Mouse (Mus musculus) adipocyte (in vitro differentiated cells): ENCODE data around the gene Lamp1.

Source experiments
- DNase-seq: peaks from one replicate; pipeline ENCODE4 v3.0.0-alpha.2; 2016; ENCODE audit warnings: low spot score

Lamp1 gene

DNA sequence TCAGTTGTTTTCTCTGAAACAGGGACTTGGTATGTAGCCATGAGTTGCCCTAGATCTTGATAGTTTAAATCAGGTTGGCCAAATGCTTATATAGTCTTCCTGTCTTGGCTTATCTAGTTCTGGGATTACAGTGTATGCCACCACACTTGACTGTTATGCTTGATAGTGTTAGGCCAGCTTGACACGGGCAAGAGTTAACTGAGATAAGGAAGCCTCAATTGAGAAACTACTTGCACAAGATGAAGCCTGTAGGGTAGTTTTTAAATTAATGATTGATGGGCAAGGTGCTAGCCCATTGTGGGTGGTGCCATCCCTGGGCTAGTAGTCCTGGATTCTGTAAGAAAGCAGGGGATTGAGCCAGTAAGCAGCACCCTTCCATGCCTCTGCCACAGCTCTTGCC, 4.6 kb downstream of the Lamp1 start:
- DNase-seq, result no peak

DNA sequence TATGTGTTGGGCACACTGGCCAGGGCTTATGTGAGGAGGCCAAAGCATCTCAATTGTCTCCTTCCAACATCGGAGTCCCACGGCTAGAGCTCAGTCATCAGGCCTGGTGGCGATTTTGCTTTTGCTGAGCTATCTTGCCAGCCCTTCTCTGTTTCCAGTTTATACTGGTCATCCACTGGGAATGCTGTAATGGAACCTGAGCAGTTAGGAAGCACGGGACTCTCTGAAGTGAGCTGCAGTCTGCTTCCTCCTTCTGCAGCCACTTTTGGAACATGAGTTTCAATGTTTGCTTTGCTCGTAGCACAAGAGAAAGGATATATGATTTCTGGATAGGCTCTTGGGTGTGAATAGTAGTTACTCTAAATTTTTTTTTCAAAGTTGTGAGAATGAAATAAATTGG, 5.4 kb downstream of the Lamp1 start:
- DNase-seq, result no peak

DNA sequence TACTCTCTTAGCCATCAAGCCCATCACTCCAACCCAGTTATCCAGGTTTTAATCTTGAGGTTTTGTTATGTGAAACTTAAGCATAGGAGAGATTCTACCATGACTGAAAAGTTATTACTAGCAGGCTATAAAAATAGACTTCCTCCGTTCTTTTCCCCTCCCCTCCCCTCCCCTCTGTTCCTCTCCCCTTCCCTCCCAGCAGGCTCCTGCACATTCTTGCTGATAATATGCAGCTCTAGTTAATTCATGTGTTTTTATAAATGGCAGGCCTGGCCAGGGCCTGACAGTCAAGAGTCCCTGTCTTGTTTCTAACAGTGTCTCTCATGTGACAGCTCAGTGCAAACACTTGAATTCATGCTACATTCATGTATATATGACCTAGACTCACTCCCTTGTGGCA, 11.5 kb downstream of the Lamp1 start:
- DNase-seq, result no peak

DNA sequence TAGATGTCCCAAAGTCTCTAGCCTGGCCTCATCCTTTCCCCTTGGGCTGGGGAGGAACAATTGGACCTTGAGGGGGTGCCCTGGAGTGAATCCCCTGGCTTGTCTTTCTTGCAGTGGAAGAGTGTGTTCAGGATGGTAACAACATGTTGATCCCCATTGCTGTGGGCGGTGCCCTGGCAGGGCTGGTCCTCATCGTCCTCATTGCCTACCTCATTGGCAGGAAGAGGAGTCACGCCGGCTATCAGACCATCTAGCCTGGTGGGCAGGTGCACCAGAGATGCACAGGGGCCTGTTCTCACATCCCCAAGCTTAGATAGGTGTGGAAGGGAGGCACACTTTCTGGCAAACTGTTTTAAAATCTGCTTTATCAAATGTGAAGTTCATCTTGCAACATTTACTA, 15.3 kb downstream of the Lamp1 start:
- DNase-seq, result no peak

DNA sequence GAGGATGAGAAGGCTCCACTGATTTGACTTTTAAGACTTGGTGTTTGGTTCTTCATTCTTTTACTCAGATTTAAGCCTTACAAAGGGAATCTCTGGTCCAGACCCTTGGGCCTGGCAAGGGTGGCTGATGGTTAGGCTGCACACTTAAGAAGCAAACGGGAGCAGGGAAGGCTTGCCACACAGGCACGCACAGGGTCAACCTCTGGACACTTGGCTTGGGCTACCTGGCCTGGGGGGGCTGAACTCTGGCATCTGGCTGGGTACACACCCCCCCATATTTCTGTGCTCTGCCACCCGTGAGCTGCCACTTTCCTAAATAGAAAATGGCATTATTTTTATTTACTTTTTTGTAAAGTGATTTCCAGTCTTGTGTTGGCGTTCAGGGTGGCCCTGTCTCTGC, 15.8 kb downstream of the Lamp1 start:
- DNase-seq, result no peak

DNA sequence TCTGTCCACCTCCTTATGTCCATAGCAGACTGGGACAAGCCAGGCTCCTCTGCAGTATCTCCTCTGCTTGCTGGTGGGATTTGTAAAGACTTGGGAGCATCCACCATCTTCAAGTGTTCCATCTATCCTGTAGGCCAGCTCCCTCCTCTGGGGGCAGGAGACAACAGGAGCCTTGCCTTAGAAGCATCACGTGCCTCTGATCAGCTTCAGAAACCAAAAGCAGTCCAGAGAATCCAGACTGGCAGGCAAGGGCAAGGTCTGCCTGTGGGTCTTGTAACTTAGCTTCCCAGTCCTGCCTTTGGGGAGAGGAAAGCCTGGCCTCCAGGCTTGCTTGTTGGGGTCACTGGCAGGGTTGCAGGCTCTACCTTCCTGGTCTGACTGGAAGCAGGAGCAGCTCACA, 16.7 kb downstream of the Lamp1 start:
- DNase-seq, result no peak

DNA sequence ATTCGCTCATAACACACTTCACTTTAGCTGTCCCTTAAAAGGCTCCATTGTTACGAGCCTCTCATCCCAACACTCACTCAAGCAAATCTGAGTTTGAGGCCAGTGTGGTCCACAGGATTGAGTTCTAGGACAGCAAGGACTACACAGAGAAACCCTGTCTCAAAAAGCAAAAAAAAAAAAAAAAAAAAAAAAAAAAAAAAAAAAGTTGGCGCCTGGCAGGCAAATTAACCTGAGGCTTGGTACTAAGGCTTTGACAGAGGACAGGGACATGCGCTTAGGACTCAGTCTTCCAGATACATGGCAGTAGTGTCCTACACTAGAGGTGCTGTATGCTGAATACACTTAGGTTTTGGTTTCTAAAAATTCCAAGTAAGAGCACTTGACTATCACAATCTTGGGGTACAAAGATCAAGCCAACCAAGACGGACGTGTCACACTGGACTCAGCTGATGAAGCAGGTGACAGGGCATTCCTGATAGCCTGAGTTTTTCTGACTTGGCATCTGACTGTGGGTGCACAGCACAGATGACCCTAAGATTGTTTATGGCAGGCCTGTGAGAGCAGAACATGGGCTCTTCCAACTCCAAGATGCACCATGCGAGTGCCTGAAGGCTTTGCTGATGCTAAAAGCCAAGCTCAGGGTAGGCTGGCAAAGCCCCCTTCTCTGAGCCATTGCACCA, 18.4 kb downstream of the Lamp1 start:
- peak; percentile 52 for DNase-seq

DNA sequence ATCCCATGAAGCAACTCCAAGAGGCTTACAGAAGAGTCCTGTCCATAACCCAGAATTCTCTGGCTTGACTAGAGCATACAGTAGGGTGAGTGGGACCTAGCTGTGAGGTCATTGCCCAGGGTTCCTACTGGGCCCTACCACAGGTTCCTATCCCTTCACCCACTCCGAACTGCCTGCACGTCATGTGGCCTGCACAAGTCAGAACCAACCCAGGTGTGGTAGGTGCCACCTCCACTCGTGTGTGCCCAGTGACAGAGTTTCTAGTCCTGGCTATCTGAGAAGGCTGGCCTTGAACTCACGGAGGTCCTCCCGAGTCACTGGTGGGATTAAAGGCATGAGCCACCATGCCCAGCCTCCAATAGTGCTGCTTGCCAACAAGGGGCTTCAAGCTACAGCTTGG, 19.2 kb downstream of the Lamp1 start:
- no peak for DNase-seq

DNA sequence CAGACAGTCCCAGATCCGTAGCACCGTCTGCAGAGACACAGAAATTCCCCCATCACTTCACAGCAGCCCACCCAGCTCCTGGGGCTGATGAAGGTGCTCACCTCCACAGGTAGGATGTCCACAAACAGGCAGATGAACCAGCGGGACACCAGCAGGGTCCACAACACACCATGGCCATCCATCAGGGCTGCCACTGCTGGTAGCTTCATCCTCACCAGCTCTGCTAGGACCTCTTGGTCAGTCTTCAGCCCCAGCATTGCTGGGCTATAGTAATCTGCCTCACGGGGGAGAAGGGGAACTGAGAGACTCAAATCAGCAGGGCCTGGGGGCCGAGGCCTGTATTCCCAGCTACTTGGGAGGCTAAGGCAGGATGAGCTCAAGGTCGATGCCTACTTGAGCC, 20.5 kb downstream of the Lamp1 start:
- no peak for DNase-seq

DNA sequence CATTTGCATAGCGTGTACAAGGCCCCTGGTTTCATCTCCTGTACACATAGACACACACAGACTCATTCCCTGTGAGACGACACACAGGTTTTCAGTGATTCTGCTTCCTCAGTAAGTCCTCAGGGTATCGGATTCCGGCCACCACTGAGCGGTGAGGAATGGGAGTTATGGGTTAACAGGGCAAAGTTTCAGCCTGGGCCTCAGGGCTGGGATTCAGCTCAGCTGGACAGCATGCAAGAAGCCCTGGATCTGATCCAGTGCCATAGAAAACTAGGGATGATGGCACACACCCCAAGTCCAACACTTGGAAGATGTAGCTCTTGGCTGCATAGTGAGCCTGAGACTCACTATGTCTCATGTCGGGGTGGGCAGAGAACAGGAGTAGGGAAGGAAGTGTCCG, 21.0 kb downstream of the Lamp1 start:
- peak; percentile 95 for DNase-seq

DNA sequence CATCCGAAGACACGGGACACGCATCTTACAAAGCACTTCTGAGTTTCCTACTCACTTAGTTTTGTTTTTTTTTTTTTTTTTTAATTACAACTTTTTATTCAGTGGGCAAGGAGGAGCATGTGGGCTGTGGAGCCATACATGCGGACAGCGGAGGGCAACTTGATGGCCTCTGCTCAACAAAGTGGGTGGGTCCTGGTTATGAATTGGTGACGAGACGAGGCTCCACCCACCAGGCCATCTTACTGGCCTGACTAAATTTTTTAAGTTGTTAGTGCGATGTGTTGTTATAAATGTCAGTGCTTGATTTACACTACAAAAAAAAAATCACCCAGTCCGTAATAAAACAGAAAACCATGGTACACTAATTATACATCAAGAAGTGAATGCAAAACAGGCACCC, 21.4 kb downstream of the Lamp1 start:
- no peak for DNase-seq

DNA sequence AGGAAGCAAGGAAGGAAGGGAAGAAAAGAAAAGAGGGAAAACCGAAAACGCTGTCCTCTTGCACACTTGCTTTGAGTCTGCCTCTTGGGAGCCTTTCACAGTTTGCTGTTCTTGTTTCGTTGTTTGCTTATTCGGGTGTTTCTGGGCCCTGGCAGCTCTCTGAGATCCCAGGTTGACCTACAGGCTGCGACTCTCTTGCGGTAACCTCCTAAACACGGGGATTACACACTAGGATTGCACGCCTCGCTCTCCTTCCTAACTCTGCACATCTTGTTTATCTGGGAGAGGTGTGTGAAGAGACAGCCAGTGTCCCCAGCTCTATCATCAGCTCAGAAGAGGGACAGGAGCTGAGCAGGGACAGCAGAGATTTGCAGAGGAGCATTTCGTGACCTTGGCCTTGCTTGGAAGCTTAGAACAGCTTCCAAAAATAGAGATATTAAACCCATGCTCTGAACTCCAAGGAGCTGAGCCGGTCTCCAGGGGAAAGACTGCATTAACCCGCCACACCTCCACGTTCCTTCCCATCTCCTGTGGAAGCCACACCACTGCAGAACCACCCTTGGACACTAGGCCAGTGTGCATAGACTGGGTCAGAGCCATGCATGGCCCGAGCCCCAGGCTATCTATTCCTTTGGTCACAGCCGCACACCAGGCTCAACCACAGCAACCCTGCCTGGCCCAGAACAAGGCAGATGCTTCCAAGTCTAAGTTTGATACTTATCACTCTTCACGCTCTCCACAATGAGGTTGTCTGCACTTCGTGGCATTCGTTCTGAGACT, 22.1 kb downstream of the Lamp1 start:
- peak; percentile 60 for DNase-seq

DNA sequence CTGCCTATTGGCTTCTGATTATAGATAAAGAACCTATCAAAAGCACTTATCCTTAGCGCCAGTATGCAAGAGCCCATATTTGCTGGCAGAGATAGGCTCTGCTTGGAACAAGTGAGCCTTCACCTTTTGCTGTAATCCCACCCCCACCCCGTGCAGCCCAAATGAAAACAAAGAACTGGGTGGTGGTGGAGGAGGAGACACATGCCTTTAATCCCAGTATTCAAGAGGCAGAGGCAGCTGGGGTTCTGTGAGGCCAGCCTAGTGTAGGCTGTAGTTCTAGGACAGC, 22.7 kb downstream of the Lamp1 start:
- peak; percentile 54 for DNase-seq

DNA sequence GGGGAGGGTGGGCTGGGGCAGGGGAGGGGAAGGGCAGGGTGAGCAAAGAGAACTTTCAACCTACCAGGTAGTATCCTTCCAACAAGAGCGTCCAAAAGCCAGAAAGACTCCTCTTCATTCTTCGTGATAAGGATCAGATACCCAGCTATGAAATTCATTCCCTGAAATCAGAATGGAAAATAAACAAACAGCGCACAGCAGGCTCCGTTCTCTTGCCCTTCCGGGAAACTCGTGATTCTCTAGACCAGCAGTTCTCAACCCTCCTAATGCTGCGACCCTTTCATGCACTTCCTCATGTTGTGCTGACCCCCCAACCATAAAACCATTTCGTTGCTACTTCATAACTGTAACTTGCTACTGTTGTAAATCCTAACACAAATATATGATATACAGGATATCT, 27.9 kb downstream of the Lamp1 start:
- no peak for DNase-seq

DNA sequence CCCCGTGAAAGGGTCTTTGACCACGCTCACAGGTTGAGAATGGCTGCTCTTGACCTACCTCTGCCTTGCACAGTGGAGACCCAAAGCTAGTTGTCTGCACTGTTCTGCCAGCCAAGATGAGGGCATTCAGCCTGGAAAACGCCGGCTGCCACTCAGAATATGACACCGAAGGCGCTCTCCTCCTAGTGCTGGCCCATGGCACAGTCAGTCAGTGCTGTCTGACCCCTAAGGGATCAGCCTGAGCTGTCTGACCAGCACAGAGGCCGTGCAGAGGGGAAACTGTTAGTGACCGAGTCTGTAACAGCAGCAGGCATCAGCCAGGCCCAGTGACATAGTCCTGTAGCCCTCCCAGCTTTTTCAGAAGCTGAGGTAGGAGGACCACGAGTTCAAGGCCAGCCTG, 28.3 kb downstream of the Lamp1 start:
- DNase-seq, result peak; percentile 44

DNA sequence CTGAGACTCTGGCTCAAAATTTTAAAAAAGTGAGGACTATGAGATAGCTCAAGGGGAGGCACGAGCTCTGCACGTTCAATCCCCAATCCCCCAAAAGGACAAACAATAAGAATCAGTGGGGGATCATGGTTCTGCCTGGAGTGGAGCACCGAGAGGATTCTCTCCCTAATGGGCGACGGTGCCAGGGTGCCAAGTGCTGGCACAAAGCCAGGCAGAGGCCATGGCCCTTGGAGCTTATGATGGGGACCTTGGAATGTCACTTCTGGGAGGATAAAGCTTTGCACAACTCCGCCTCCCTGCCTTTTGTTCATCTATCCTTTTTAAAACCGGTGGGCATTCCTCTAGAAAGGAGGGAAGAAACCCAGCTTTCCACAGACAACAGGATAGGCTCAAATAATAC, 28.7 kb downstream of the Lamp1 start:
- no peak for DNase-seq

DNA sequence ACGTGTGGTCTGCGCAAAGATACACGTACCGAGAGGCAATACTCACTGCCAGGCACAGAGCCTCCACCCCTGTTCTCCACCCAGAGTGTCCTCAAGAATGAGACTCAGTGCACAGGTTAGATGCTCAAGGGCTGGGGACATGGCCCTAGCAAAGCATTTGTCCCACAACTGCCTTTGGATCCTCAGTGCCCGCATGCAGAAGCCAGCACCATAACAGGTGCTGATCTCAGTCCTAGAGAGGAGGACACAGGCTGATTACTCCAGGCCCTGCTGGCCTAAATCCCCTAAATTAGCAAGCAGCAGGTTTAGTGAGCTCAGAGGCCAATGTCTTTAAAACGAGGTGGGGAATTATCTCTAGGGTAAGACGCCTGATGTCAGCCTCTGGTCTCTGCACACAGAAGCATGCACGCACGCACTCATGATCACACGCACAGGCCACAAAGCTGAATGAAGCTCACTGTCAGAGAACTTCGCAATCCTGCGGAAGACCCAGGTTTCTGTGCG, 29.1 kb downstream of the Lamp1 start:
- DNase-seq, result no peak

DNA sequence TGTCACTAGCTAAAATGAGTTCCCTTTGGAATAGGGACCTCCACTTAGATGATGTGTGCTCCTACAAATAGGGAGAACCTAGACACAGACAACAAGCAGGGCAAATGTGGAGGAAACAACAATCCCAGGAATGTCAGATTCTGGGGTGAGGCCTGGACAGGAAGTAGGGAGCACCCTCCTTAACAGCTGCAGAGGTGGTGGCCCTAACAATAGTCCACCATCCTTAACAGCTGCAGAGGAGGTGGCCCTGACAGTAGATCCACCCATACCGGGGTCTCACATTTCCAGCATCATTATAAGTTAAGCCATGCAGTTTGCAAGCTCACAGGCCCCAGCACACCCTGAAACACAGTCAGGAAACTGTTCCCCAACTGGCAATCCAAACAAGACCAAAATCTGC, 29.9 kb downstream of the Lamp1 start:
- no peak for DNase-seq

DNA sequence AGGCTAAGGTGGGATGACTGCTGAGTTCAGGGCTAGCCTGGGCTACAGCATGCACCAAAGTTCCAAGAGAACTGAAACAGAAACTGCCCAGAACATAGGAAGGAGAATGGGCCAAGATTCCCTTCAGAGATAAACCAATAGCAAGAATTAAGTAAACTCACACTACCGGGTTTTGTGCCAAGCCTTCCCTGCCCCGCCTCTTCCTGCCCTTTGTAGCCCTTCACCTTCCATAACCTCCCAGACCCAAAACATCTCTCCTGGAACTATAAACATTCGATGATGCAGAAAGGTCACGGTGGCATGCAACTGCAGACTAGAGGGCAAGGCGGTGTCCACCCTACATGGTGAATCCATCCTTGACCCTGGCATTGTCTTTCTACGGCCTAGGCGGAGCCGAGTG, 31.3 kb downstream of the Lamp1 start:
- no peak for DNase-seq

DNA sequence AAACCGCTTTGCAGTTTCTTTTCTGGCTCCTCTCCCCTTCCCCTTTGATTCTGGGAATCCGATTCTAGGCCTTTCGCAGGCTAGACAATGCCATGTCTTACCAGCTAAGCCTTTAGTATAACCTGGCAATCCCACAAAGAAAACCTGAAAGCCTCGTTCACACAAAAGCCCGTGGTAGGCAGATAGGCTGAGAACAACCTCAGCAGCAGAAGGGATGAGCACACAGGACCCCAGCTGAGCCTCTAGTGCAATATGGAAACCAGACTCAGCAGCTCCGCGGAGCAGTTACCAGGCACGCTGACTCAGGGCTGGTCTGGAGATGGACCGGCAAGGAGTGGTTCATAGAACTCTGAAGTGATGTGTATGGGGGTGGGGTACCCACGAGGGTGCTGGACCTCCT, 35.9 kb downstream of the Lamp1 start:
- DNase-seq, result no peak

DNA sequence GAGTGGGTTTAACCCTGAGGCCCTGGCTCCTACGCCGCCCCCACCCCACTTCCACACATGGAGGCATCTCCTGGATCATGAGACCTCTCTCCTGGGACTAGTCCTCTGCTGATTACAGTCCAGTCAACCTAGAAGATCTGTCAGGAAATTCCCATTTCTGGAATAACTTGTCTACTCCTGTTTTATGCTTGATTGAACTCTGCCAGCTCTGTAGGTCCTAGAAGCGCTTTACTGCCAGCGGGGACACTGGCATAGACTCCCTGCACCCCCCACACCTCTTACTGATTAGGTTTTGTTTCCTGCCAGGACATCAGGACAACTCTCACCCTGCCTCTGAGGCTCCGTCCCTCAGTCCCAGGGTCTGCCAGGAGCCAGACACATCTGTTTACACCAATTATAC, 38.5 kb downstream of the Lamp1 start:
- DNase-seq, result no peak

DNA sequence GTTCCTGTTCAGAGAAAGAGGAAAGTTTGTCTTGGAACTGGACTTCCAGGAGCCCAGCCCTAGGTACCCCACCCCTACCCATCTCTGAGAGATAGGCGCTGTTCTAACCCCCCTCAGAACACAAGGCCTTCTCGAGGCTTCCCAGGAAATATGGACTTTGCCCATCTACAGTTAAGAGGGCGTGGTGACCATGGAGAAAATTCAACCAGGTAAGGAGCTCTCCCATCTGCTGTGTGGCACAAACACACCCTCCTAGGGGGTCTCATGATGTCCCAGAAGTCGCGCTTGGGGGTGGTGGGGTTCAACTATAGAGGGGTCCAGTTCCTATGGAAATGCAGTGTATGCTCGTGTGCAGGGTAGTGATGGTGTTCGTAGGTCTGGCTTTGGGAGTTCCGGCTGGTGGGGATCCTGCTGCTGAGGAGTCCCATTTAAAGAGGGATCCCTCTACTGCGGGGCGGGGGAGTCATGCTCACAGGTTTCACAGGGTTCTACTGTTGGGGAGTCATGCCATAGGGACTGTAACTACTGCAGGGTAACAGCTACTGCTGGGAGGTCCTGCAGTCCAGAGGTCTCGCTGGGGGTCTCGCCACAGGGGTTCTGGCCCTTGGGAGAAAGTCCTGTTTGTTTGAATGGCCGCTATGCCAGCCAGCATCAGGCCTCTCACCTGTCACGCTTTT, 40.6 kb downstream of the Lamp1 start:
- DNase-seq, result no peak

DNA sequence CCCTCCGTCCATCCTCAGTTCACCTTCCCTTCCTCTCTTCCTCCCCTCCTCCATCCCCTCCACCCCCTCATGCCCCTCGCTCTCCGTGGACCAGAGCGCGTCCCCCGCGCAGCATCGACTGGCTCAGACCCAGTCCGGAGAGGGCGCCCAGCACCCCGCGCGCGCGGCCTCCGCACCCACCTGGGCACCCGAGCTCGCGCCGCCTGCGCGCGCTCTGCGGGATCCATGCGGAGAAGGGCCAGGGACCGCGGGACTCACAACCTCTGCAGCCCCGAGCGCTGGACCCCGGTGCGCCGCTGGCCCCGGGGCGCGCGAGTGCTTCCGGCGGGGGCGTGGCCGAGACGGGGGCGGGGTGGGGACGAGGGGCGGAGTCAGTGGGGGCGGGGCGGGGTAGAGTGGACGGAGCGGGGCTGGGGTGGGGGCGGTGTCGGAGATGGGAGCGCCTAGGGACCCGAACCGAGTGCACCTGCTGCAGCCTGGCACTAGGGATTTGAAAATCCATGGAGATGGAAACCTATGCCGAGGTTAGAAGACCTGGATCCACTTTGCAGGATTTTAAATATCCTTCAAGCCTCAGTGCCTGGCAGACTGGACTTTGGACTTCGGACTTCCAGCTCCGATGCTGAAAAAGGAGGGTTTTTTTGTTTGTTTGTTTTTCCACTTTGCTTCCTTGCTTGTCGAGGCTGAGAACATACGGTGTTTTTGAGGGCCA, 41.5 kb downstream of the Lamp1 start, which contains the start of gene Grtp1:
TSS of gene Grtp1 (minus strand) at position 320 of the 712 bp plus-strand sequence.
- no peak for DNase-seq
